Mouse (Mus musculus) testis, postnatal 14 days (tissue): ENCODE measurements at regions not wholly inside any gene's neighbourhood (a gene's known extent, or its start where the extent isn't known, plus 50 kb on each side); places are given as distances from the start of the nearest gene placed in this dataset.

Experiments
- DNase-seq: peaks from one replicate; pipeline ENCODE4 v3.0.0; 2021; ENCODE audit warnings: low spot score

DNA sequence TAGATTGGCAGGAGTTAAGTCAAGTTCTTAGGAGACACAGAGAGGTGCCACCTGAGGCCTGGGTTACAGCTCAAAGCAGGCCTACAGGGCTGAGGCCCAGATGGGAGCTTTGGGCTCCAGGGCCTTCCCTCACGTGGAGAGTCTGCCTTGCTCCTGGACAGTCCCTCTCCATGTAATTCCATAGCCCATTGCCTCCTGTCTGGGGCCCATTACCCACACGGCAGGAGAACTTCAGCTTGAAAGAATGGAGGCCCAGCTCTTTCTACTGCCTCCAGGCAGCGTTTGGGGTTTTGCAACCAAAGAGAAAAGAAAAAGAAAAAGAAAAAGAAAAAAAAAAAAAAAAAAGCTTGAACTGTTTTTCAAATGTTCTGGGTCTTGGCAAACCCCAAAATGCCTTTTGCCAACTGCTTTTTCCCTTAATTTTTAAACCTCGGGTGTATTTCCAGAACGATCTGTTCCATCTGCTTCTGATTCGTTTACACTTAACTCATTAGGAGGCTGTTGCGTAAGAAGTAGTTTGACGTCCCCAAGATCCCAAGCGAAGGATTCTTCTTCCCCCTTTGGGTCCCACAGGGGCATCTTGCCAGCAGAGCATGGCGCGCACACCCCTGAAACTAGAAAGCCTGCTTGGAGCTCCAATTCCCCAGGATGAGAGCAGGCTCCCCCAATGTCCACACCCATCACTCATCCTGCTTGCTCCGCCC lies 165.4 kb upstream of the Zfp703 start:
- DNase-seq = no peak

DNA sequence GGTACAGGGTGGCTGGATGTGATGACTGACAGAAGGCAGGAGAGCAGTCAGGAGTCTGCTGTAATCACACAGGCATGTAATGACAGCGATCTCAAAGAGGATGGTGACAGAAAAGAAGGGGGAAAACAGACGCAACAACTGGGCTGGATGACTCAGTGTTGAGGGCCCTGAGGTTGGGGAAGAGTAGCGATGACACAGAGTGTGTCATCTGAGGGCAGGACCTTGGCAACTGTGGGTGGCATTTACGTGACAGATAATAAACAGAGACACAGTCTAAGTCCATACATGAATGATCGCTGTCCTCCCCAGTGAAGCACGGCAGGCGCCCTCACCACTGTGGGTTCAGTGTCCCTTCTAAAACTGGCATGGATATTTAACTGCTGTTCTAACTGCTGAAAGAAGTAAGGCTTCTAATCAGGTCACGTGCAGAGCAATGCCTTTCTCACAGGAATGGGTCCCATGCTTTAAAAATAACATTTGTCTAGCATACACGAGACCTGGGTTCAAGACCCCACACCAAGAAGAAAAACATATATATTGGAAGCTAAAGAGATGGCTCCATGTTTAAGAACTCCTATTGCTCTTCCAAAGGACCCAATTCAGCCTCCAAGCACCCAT lies 163.8 kb upstream of the Zfp703 start:
- no peak for DNase-seq

GRCm38 (mm10) chr8:26815020-26815584 lies 162.0 kb upstream of the Zfp703 start:
- no peak for DNase-seq

- no peak for DNase-seq
These were observed 160.1 kb upstream of the Zfp703 start for GRCm38 (mm10) chr8:26816977-26817376.

DNA sequence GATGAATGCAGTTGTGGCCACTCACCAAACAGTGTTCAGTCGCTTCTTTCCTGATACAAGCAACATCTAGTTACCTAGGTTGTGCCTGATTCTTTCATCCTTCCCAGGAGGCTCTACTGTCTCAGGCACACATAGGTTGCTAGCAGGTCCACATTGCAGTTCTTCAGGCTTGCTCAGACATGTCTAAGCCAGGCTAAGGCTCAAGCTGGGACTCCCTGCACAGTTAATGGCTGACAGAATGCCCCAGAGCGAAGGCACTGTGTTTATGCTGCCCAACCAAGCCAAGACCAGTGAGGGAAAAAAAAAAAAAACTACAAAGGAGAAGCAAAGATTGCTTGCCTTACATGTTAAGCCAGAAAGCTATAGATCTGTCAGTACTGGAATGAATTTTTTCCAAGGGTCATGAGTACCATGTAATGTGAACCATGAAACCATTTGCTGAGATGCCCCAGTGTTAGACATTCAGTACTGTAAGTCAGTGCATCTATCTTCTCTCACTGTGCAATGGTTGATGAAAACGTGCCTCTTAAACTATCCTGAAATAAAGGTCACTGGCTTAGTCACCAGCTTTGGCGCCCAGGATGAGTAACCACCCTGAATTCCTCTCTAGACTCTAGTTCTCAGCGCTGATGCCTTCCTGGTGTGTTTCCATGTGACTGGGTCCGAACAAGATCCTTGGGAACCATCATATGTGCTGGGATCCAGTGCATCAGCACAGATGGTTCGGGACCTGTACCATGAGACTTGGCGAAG lies 152.8 kb upstream of the Zfp703 start:
- DNase-seq = no peak

DNA sequence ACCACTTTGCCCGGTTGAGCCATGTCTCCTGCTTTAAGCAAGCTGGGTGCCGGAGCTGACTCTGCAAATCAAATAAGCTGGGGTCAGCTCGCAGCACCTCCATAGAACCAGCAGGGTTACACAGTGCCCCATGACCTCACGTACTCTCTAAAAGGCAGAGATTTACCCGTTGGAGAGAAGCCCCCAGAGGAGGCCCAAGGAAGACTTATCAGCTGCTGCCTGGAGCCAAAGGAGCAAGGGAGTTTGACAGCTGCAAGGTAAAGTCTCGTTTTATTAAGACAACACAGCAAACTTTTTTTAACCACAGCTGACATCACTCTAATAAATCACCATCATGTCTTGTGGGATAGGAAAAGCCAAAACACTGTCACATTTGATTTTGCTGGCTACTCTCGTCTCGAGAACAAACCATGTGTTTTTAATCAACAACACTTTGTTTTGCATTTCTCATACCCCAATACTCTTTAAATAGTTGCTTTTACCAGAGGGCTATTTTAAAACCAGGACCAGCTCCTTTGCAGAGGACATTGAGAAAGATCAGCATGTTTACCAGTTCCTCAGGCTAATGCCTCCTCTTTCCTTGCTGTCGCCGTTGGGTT lies 148.7 kb upstream of the Zfp703 start:
- DNase-seq = no peak

GRCm38 (mm10) chr8:26829313-26829712 lies 147.8 kb upstream of the Zfp703 start:
- no peak for DNase-seq

GRCm38 (mm10) chr8:26831148-26831547 lies 146.0 kb upstream of the Zfp703 start:
- DNase-seq = no peak

- DNase-seq = no peak
These were observed 145.3 kb upstream of the Zfp703 start for GRCm38 (mm10) chr8:26831790-26832189.

DNA sequence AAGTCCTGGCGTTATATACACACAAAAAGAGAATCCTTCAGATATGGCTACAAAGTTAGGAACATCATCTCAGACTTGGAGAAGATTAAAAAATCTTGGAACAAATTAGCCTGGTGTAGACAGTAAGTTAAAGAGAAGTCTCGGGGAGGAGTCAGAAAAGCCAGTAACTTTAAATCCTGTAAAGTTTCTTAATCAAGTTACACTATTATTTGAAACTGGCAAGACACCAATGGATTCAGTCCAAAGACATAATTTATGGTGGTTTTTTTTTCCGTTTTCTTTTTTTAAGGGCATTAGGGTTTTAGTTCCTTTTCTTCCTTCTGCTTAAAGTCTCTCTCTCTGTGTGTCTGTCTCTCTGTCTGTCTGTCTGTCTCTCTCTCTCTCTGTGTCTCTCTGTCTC lies 144.6 kb upstream of the Zfp703 start:
- no peak for DNase-seq

- peak; percentile 62 for DNase-seq
These were observed 143.8 kb upstream of the Zfp703 start for GRCm38 (mm10) chr8:26833297-26833696.

DNA sequence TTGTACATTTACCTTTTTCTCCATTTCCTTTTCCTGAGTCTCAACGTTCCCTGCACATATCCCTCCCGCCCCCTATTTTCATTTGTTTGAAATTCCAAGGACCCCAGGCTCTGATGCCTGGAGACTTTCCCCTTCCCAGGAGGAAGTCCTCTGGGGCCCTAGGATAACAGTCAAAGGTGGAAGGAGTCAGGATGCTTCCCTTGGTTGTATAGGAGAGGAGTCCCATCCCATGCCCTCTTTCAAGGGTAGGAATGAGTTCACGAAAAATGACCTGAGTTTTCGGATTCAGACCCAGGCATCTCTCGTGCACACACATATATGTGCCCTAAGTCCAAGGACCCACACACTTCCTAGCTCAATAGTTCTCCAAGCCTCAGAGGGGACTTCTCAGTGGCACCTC lies 143.3 kb upstream of the Zfp703 start:
- DNase-seq = no peak

DNA sequence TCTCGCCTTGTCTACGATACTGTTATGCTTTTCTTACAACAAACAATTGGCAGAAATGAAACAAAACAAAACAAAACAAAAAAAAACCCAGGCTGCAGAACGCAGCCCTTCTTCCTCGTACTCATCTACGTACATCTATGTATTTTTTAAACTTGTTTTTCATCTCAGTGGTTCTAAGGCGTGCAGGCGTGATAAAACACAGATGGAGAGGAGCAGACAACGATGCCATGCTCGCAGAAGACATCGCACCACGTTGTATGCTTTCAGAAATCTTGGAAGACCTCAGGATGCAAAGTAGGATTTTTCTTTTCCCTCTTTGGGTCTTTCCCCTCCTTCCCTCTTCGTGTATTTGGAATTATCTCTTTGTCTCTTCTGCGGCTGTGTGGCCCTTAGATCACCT lies 142.5 kb upstream of the Zfp703 start:
- DNase-seq = no peak

GRCm38 (mm10) chr8:26835076-26835475 lies 142.0 kb upstream of the Zfp703 start:
- no peak for DNase-seq

DNA sequence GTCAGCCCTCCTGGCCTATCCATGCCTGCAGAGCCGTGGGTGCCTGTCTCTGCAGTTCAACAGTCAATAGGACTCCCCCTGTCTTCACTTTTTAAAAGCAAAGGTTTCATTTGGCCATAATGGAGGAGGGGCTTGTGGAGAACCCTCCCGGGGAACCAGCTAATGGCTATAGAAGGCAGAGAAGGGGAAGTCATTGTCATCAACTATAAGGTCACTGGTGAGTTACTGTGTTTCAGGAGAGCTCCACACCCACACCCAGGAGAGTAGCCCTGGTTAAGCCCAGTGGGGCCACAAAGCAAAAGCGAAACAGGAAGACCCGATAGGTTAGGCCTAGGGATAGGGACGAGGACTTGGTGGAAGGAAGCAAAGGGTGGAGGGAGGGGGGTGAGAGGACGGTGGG lies 141.5 kb upstream of the Zfp703 start:
- DNase-seq = no peak

GRCm38 (mm10) chr8:26836552-26836951 lies 140.6 kb upstream of the Zfp703 start:
- no peak for DNase-seq

DNA sequence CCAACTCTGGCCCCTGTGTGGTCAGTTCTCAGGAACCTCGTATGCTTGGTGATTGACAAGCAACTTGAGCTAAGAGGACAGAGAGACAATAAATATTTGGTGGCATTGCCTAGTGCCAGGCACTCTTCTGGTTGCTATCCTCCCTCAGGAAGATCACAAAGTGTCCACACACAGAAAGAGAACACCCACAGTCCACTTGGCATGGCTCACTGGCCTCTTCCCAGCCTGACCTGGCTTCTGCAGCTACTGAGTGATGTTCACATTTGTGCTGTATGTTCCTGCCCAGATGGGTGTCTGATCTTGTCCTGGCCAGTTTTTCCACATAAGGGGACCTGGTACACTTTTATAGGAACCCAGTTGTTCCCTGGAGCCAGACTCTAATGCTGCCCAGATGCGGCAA lies 136.8 kb upstream of the Zfp703 start:
- DNase-seq = no peak

GRCm38 (mm10) chr8:26840745-26841680 lies 136.1 kb upstream of the Zfp703 start:
- no peak for DNase-seq

GRCm38 (mm10) chr8:26843714-26844113 lies 133.4 kb upstream of the Zfp703 start:
- DNase-seq = no peak

DNA sequence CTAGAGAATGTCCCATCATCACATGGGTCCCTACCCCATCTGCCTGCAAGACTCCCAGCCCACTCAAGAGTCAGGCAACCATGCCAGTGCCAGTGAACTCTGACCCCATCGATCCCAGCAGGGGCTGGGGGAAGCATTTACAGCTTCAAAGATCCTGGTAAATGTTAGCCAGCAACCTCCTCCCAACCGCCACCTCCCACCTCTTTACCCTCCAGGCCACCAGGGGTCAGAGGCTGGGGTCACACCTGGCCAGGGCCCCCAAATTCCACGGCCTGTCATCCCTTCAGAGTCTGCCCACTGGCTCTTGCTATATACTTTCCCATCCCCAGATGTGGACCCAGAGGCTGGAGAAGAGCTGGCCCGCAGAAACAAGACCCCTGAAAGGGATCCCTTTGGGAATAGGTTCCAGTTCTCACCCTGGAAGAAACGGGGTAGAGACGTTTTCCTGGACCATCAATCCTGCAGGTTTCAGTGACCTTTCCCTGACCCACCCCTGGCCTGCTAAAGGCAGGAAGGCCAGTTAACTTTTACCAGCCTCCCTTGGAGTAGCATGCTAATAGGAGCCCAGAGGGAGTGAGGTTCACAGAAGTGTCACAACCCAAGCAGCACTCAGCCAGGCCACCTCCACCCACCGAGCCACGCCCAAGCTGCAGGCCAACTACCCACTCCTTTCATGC lies 132.9 kb upstream of the Zfp703 start:
- DNase-seq = no peak

DNA sequence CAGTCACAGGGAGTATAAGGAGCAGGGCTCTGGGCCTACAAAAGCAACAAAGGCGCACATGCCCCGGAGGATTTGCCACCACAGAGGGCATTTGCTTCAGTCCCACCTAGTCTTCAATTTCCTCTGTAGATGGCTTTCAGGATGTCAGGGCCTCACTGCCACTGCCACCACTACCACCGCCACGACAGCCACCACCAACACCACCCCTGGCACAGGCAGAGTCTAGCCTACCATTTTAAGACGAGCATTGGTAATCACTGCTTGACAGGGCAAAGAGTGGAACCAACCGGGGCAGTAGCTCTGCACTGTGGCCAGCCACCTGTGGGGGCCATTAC lies 132.3 kb upstream of the Zfp703 start:
- no peak for DNase-seq
